Mouse (Mus musculus) midbrain, postnatal 0 days (tissue): ENCODE data around the gene Samd5. TPM values are rescaled to one million over a fixed set of nuclear protein-coding genes. Genes with fewer than 3 reads are reported as not detected.

Source experiments
- ATAC-seq: fragments of 200-750 bp; cut with Nextera tagmentation; 2 replicates; pipeline ENCODE4 v1.8.0; 2017; ENCODE audit warnings: moderate number of reproducible peaks, mild to moderate bottlenecking, moderate TSS enrichment, moderate library complexity; ENCODE audit not compliant: low FRiP score
- DNase-seq: peaks from one replicate; pipeline ENCODE4 v3.0.0-alpha.2; 2015; ENCODE audit warnings: low spot score
- H3K27ac ChIP-seq: fragments of 300-500 bp; sonication (generic); 2 replicates; pipeline ENCODE4 v1.5.1; 2014; ENCODE audit warnings: low read depth, mild to moderate bottlenecking, low read length, mixed read lengths
- H3K27me3 ChIP-seq: fragments of 300-500 bp; sonication (generic); 2 replicates; pipeline ENCODE4 v1.6.1; 2014; ENCODE audit warnings: low read length, control low read depth, mixed read lengths; ENCODE audit not compliant: insufficient read depth
- H3K36me3 ChIP-seq: fragments of 300-500 bp; sonication (generic); 2 replicates; pipeline ENCODE4 v1.6.1; 2014; ENCODE audit warnings: low read length, control low read depth, mixed read lengths; ENCODE audit not compliant: insufficient read depth
- H3K4me1 ChIP-seq: fragments of 300-500 bp; sonication (generic); 2 replicates; pipeline ENCODE4 v1.6.1; 2014; ENCODE audit warnings: mild to moderate bottlenecking, control low read depth, antibody characterized with exemption, low read length, mixed read lengths; ENCODE audit not compliant: insufficient read depth
- H3K4me2 ChIP-seq: fragments of 300-500 bp; sonication (generic); 2 replicates; pipeline ENCODE4 v1.6.1; 2014; ENCODE audit warnings: low read depth, mild to moderate bottlenecking, low read length, mixed read lengths; ENCODE audit not compliant: poor library complexity, severe bottlenecking
- H3K4me3 ChIP-seq: fragments of 300-500 bp; sonication (generic); 2 replicates; pipeline ENCODE4 v1.5.1; 2014; ENCODE audit warnings: low read depth, mild to moderate bottlenecking, low read length, moderate library complexity
- H3K9ac ChIP-seq: fragments of 300-500 bp; sonication (generic); replicated peaks from 2 replicates; pipeline ENCODE4 v1.6.1; 2014; ENCODE audit warnings: mild to moderate bottlenecking, low read length, moderate library complexity, mixed read lengths; ENCODE audit not compliant: poor library complexity, severe bottlenecking
- H3K9me3 ChIP-seq: fragments of 300-500 bp; sonication (generic); 2 replicates; pipeline ENCODE4 v1.6.1; 2016; ENCODE audit warnings: low read length, control low read depth
- CTCF ChIP-seq: IDR thresholded peaks from 2 replicates; pipeline ENCODE4 v1.5.1; 2016; ENCODE audit warnings: antibody characterized with exemption, mild to moderate bottlenecking
- WGBS: fragments of 180-500 bp; shearing (Covaris S2); extraction: QIAGEN DNeasy Blood & Tissue Kit; methylation state at CpG from one replicate; pipeline ENCODE4 v1.1.7; 2014; 5-methylcytosine and 5-hydroxymethylcytosine counted together
- polyA plus RNA-seq: library from polyadenylated mRNA; unstranded; fragments of >200 nt; fragmentation: Nextera tagmentation; extraction: Ambion mirVana; gene quantifications from 2 replicates; pipeline ENCODE4 v1.2.1, GENCODE M21; 2015
- total RNA-seq: library from RNA; depleted of rRNA; stranded (reverse); fragments of >200 nt; gene quantifications from 2 replicates; pipeline ENCODE4 v1.2.3, GENCODE M21; 2014

Samd5 gene
- total and polyA plus RNA-seq, 2 experiments from 2014 or later, result 5.7 to 11.0 TPM

DNA sequence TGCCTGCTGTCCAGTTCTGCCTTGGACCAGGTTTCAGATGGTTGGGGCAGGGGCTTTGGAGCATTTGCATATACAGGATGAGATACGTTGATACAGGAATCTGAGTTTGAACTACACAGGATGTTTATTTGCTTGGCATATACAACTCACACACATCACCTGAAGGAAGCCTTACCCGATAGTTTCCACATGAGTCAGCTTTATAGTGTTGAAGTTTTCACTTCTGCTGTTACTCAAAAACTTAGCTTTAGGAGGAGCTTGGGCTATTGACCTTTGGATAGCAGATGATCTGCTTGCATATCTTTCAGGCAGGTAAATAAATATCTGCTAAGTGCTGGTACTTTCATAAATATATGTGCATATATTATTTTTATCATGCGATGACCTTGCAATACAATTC is 28.6 kb downstream of the Samd5 start:
- no peak overlapping the region for H3K4me3 ChIP-seq
- no peaks in the 10 kb centered on the region for H3K9me3 ChIP-seq
- H3K36me3 ChIP-seq, result no peaks in the 10 kb centered on the region
- H3K27me3 ChIP-seq, result no peaks in the 10 kb centered on the region
- 87% methylated on average over 3 of the region's 3 CpGs for WGBS
- TF ChIP-seq CTCF, result no peak
- no peak for ATAC-seq
- no peak overlapping the region for H3K4me2 ChIP-seq
- H3K9ac ChIP-seq, result no peak overlapping the region
- H3K27ac ChIP-seq, result no peak overlapping the region
- peaks cover 3% of the 10 kb centered on the region for H3K4me1 ChIP-seq
- no peak for DNase-seq

DNA sequence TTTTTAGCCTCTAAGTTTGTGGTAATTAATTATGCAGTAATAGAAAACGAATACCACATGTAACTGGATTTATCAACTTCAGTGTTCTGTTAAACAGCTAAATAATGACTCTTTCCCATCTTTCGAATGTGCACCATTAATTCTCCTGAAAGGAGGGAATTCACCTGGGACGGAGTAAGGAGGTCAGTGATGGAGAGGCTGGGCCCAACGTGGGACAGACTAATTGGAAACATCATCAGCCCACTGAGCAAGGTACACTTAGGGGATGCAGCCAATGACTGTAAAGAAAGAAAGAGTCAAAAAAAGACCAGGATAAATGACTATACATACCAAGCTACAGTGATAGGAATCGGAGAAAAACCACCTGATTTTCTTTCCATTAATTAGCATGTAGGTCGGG is 31.5 kb downstream of the Samd5 start:
- no peak for ATAC-seq

DNA sequence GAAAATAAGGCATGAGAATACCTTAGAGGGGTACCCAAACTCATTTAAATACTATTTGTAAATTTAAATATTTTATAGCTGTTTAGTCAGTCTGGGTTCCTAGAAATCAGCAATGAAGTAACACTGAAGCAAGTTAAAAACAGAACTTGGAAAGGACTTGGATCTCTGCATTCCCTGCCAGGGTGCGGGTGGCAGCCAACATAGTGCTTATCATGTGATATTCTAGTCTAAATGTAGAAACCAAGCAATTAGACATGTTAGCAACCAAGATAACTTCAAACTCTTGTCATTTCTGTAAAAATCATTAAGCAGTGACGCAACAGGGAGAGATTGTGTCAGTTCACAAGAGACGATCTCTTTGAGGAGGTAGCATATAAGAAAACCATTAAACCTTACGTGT is 32.9 kb downstream of the Samd5 start:
- DNase-seq (no peak), ATAC-seq (no peak)
- Histone ChIP-seq H3K9ac (no peak overlapping the region), H3K36me3 (no peaks in the 10 kb centered on the region), H3K27ac (no peak overlapping the region), H3K4me1 (no peaks in the 10 kb centered on the region), H3K27me3 (no peaks in the 10 kb centered on the region), H3K4me3 (no peak overlapping the region), H3K4me2 (no peak overlapping the region), H3K9me3 (no peaks in the 10 kb centered on the region)
- WGBS, result 89% methylated on average over 4 of the region's 4 CpGs
- TF ChIP-seq CTCF, result no peak

More for the DNA sequence above, 31.5 kb downstream of the Samd5 start:
- WGBS, result 75% methylated on average over 6 of the region's 6 CpGs
- H3K9me3 ChIP-seq, result no peaks in the 10 kb centered on the region
- H3K36me3 ChIP-seq, result no peaks in the 10 kb centered on the region
- TF ChIP-seq CTCF, result no peak
- no peaks in the 10 kb centered on the region for H3K4me1 ChIP-seq
- no peak overlapping the region for H3K4me3 ChIP-seq
- no peak overlapping the region for H3K27ac ChIP-seq
- no peak for DNase-seq
- no peak overlapping the region for H3K9ac ChIP-seq
- no peak overlapping the region for H3K4me2 ChIP-seq
- H3K27me3 ChIP-seq, result no peaks in the 10 kb centered on the region

DNA sequence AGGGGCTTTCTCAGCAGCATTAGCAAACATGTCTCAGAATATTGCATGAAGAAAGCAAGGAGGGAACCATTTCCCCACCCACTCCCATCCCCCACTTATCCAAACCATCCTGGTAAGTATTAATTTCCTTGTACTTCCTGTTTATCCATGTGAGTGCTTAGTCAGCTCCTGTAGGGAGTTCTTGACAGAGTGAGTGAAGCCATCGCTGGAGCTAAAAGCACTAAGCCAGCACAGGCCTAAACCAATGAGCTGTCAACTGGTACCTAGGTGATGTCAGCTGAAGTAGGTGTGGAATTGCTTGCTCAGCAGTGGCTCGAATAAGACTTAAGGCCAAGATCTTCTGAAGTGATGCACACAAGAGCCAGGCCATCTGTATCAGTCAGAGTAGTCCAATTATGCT is 34.3 kb downstream of the Samd5 start:
- H3K9ac ChIP-seq, result no peak overlapping the region
- no peak overlapping the region for H3K4me3 ChIP-seq
- H3K4me2 ChIP-seq, result no peak overlapping the region
- no peak for TF ChIP-seq CTCF
- 79% methylated on average over 2 of the region's 2 CpGs for WGBS
- ATAC-seq (no peak), DNase-seq (no peak)
- H3K27ac ChIP-seq, result no peak overlapping the region
- no peaks in the 10 kb centered on the region for H3K36me3 ChIP-seq
- H3K9me3 ChIP-seq, result no peaks in the 10 kb centered on the region
- no peaks in the 10 kb centered on the region for H3K27me3 ChIP-seq
- no peaks in the 10 kb centered on the region for H3K4me1 ChIP-seq

DNA sequence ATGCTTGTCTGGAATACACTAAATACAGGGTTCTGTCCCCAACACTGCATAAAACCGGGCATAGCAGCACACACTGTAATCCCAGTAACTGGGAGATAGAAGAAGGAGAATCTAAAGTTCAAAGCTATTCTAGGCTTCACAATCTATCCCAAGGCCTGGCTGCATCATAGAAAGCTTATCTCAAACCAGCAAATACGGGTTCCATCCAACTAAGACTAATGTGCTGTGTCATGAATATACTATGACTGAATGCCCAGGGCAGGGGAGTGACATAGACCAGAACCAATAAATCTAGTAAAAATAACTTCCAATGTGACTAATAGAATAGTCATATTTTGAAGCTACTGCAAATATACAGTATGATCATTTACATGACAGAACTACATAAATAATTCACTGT is 35.0 kb downstream of the Samd5 start:
- DNase-seq, result no peak
- H3K9me3 ChIP-seq, result no peaks in the 10 kb centered on the region
- ATAC-seq, result no peak
- H3K4me3 ChIP-seq, result no peak overlapping the region
- H3K4me2 ChIP-seq, result no peak overlapping the region
- H3K27me3 ChIP-seq, result no peaks in the 10 kb centered on the region
- H3K9ac ChIP-seq, result no peak overlapping the region
- no peaks in the 10 kb centered on the region for H3K4me1 ChIP-seq
- WGBS, result 58% methylated on average over 2 of the region's 2 CpGs
- no peak overlapping the region for H3K27ac ChIP-seq
- H3K36me3 ChIP-seq, result no peaks in the 10 kb centered on the region
- no peak for TF ChIP-seq CTCF

DNA sequence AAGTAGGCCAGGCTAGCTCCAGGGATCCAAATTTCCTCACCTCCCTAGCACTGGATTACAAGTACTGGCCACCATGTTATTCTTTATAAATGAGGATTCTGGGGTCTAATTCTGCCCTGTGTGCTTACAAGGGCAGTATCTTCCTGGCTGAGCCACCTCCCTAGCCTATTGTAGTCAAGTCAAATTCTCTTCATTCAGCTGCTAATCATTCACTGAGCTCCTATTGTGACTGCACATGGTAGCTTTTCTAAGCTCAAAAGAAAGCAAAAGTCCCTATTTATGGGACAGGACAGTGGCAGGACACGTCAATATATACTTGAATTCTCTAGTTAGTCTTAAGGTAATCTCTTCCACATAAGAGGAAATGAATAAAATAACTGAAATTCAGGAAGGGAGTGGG is 49.7 kb downstream of the Samd5 start:
- 29% methylated on average over 1 of the region's 1 CpGs for WGBS
- H3K9ac ChIP-seq, result no peak overlapping the region
- no peaks in the 10 kb centered on the region for H3K36me3 ChIP-seq
- DNase-seq (no peak), ATAC-seq (no peak)
- no peak for TF ChIP-seq CTCF
- H3K9me3 ChIP-seq, result no peaks in the 10 kb centered on the region
- H3K27me3 ChIP-seq, result no peaks in the 10 kb centered on the region
- no peak overlapping the region for H3K4me3 ChIP-seq
- H3K4me1 ChIP-seq, result no peaks in the 10 kb centered on the region
- no peak overlapping the region for H3K27ac ChIP-seq
- no peak overlapping the region for H3K4me2 ChIP-seq
